Mouse (Mus musculus) lung, adult 2 months (tissue): Measurements from ENCODE around the gene Gen1. TPM values are rescaled to one million over a fixed set of nuclear protein-coding genes. Genes with fewer than 3 reads are reported as not detected.

Experiments used
- DNase-seq: peaks from one replicate; pipeline ENCODE4 v3.0.0; 2022
- H3K4me1 ChIP-seq: fragments of 200-500 bp; 2 replicates; pipeline ENCODE4 v1.6.1; 2011; ENCODE audit warnings: low read length; ENCODE audit not compliant: control insufficient read depth, insufficient read depth
- H3K4me3 ChIP-seq: fragments of 200-500 bp; replicated peaks from 2 replicates; pipeline ENCODE3; 2011; ENCODE audit warnings: low read depth, mild to moderate bottlenecking, control low read depth, low read length; ENCODE audit errors: extremely low read depth
- CTCF ChIP-seq: fragments of 200-500 bp; IDR thresholded peaks from 2 replicates; pipeline ENCODE4 v1.5.1; 2011; ENCODE audit warnings: mild to moderate bottlenecking, low read length, control low read depth; ENCODE audit not compliant: insufficient read depth
- POLR2A ChIP-seq: fragments of 200-500 bp; IDR thresholded peaks from 2 replicates; pipeline ENCODE4 v1.6.1; 2011; ENCODE audit warnings: low read depth, mild to moderate bottlenecking, control low read depth, low read length, borderline replicate concordance; ENCODE audit errors: extremely low read depth
- WGBS: fragments of 180-500 bp; shearing (Covaris S2); methylation state at CpG from one replicate; pipeline ENCODE4 v1.1.7; 2018; 5-methylcytosine and 5-hydroxymethylcytosine counted together
- polyA plus RNA-seq: library from polyadenylated mRNA; depleted of rRNA; stranded (reverse); fragments of >200 nt; gene quantifications from 2 replicates; pipeline ENCODE4 v1.2.3, GENCODE M21; 2012; rRNA removed

Gen1 gene
- 0.08 and 0.17 TPM in 2 replicates for polyA plus RNA-seq

GRCm38 (mm10) chr12:11265382-11266281 lies at the start of gene Gen1, which contains the start of gene Smc6:
Gen1 (minus strand) TSS chr12:11265801.
Smc6 (plus strand) TSS chr12:11265886.
- WGBS = under 1% methylated on average over 83 of the region's 83 CpGs
- H3K4me3 ChIP-seq = peak within 1 kb of the TSS; percentile 82
- peaks cover 7% of the 10 kb centered on the region for H3K4me1 ChIP-seq
- DNase-seq = peak; percentile 94
- TF ChIP-seq CTCF = no peak
- peak; percentile 74 for TF ChIP-seq POLR2A

GRCm38 (mm10) chr12:11313840-11314239 lies 48.2 kb upstream of the Gen1 start:
- H3K4me3 ChIP-seq = no peak overlapping the region
- 12% methylated on average over 1 of the region's 1 CpGs for WGBS
- no peak for DNase-seq
- no peaks in the 10 kb centered on the region; the same call in 1 of the 2 replicates for H3K4me1 ChIP-seq
- TF ChIP-seq CTCF (no peak), POLR2A (no peak)

GRCm38 (mm10) chr12:11311106-11311505 lies 45.5 kb upstream of the Gen1 start:
- no peak for DNase-seq
- Histone ChIP-seq H3K4me1 (no peaks in the 10 kb centered on the region), H3K4me3 (no peak overlapping the region)
- 96% methylated on average over 2 of the region's 2 CpGs for WGBS
- TF ChIP-seq CTCF (no peak), POLR2A (no peak)

GRCm38 (mm10) chr12:11306753-11307645 lies 41.4 kb upstream of the Gen1 start:
- DNase-seq = no peak
- TF ChIP-seq CTCF = no peak
- no peak for TF ChIP-seq POLR2A
- 79% methylated on average over 8 of the region's 8 CpGs for WGBS
- H3K4me1 ChIP-seq = no peaks in the 10 kb centered on the region
- H3K4me3 ChIP-seq = no peak overlapping the region

- DNase-seq = no peak
- WGBS = 94% methylated on average over 1 of the region's 1 CpGs
- H3K4me3 ChIP-seq = no peak overlapping the region
- no peak for TF ChIP-seq CTCF
- TF ChIP-seq POLR2A = no peak
- no peaks in the 10 kb centered on the region for H3K4me1 ChIP-seq
Observed at GRCm38 (mm10) chr12:11300858-11301257, 35.3 kb upstream of the Gen1 start.

GRCm38 (mm10) chr12:11286382-11286781 lies 20.8 kb upstream of the Gen1 start:
- WGBS = 96% methylated on average over 2 of the region's 2 CpGs
- no peak for TF ChIP-seq POLR2A
- TF ChIP-seq CTCF = no peak
- Histone ChIP-seq H3K4me1 (no peaks in the 10 kb centered on the region), H3K4me3 (no peak overlapping the region)
- DNase-seq = no peak

- TF ChIP-seq CTCF (no peak), POLR2A (no peak)
- H3K4me1 ChIP-seq = no peaks in the 10 kb centered on the region
- DNase-seq = no peak
- 80% methylated on average over 2 of the region's 2 CpGs for WGBS
- H3K4me3 ChIP-seq = no peak overlapping the region
Observed at GRCm38 (mm10) chr12:11281584-11281983, 16.0 kb upstream of the Gen1 start.

GRCm38 (mm10) chr12:11279886-11280285 lies 14.3 kb upstream of the Gen1 start:
- 68% methylated on average over 3 of the region's 3 CpGs for WGBS
- Histone ChIP-seq H3K4me1 (no peaks in the 10 kb centered on the region), H3K4me3 (no peak overlapping the region)
- DNase-seq = no peak
- TF ChIP-seq POLR2A = no peak

GRCm38 (mm10) chr12:11277207-11277606 lies 11.6 kb upstream of the Gen1 start:
- no peak for DNase-seq
- no peak overlapping the region for H3K4me3 ChIP-seq
- no peak for TF ChIP-seq POLR2A
- TF ChIP-seq CTCF = no peak
- 86% methylated on average over 6 of the region's 6 CpGs for WGBS
- no peaks in the 10 kb centered on the region for H3K4me1 ChIP-seq

- DNase-seq = no peak
- no peaks in the 10 kb centered on the region; the same call in 1 of the 2 replicates for H3K4me1 ChIP-seq
Observed at GRCm38 (mm10) chr12:11276632-11277031, 11.0 kb upstream of the Gen1 start.

More at GRCm38 (mm10) chr12:11276632-11277031, 11.0 kb upstream of the Gen1 start:
- 85% methylated on average over 2 of the region's 2 CpGs for WGBS
- TF ChIP-seq CTCF (no peak), POLR2A (no peak)
- no peak overlapping the region for H3K4me3 ChIP-seq
